Mouse (Mus musculus) regulatory T cell (primary cell): Measurements from ENCODE around the gene Spem1.

Experiments used
- in situ Hi-C: fragments of 300-600 bp; cut with MboI, MseI; formaldehyde crosslinking; loops from one replicate; pipeline ENCODE4 v1.15.1; 2025; ENCODE audit warnings: high pct_unique_total_duplicates

The Spem1 gene

GRCm38 (mm10) chr11:69801379-69801977 lies 20.5 kb downstream of the Spem1 start, which contains the start of gene Fgf11:
Gene Fgf11, minus strand, starts transcription at chr11:69801857.
- in situ Hi-C loops = loop anchor here (5.0 kb wide), 1 partner anchor 34 kb away; the partner anchor contains the start of gene Zbtb4

- in situ Hi-C loops = loop anchor here (5.0 kb wide), 1 partner anchor 33 kb away; the partner anchor contains the start of gene Zbtb4
Observed at GRCm38 (mm10) chr11:69800392-69801197, 21.4 kb downstream of the Spem1 start.

DNA sequence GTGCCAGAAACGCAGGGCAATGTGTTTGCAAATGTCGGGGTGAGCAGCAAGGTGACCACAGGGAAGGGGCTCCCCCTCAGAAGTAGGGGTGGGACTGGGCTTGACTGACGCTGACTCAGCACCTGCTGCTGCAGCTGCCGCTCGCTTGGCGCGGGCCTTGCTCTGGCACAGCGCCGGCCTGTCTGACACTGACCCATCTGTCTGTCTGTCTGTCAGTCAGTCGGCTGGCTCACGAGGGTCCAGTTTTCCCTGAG lies 21.9 kb downstream of the Spem1 start:
- in situ Hi-C loops = loop anchor here (5.0 kb wide), 1 partner anchor 33 kb away; the partner anchor contains the start of gene Zbtb4

DNA sequence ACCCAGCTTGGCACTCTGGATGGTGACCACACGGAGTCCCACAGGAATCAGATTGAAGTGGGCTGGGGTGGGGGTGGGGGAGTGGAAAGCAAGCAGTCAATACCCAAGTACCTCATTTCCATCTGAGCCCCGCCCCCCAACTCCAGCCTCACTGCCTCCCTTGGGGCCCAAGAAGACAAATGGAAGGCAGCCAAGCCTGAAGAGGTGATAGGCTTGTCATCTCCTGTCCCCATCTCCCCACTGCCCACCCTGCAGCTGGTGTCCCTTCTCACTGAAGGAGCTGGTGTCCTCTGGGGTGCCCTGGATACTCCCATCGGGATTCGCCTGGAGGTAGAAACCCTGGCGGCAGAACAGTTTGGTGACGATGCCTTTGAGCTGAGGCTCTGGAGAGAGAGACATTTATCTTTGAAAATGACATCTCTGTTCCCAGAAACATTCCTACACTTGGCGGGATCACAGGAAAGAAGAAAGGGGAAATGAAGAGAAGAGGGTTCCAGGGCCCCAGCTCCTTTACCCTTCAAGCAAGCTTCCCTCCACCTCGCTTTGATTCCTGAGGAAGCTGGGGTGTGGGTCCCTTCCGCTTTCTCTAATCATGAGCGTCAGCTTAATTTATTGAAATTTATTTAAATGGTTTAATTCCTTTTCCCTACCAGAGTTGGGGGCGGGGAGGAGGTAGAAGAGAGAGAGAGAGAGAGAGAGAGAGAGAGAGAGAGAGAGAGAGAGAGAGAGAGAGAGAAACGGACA lies 22.4 kb downstream of the Spem1 start:
- in situ Hi-C loops = loop anchor here (5.0 to 25.0 kb wide), 2 partner anchors 32 to 1612 kb away; partner anchors contain the start of gene Zbtb4

- in situ Hi-C loops = loop anchor here (25.0 kb wide), 1 partner anchor 1611 kb away; no protein-coding TSS in a partner anchor
Observed at GRCm38 (mm10) chr11:69797924-69798323, 24.1 kb downstream of the Spem1 start.

DNA sequence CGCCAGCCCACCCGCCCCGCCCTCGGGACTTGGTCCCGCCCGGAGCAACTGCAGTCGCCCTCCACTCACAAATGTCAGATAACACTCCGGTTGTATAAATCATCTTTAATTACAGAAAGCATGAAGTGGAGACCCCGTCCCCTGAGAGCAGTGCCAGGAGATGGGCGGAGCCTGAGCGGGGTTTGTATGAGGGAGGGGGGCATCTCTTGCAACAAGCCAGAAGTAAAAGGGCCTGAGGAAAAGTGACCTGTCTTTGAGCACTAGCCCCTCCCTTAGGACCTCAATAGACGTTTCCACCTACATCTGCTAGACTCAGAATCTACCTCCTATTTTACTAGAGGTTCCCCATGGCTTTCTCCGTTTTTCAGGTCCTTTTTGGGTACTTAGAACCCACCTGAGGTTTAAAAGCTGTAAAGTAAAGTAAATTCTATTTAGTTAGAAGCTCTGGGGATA lies 26.0 kb downstream of the Spem1 start:
- in situ Hi-C loops = loop anchor here (25.0 kb wide), 1 partner anchor 1609 kb away; no protein-coding TSS in a partner anchor

GRCm38 (mm10) chr11:69795168-69795982 lies 26.6 kb downstream of the Spem1 start, which contains the start of gene Chrnb1:
Gene Chrnb1, minus strand, starts transcription at chr11:69795943.
- in situ Hi-C loops = loop anchor here (25.0 kb wide), 1 partner anchor 1608 kb away; no protein-coding TSS in a partner anchor

GRCm38 (mm10) chr11:69793429-69793828 lies 28.6 kb downstream of the Spem1 start:
- in situ Hi-C loops = loop anchor here (25.0 kb wide), 1 partner anchor 1606 kb away; no protein-coding TSS in a partner anchor

- in situ Hi-C loops = loop anchor here (25.0 kb wide), 1 partner anchor 1604 kb away; no protein-coding TSS in a partner anchor
Observed at GRCm38 (mm10) chr11:69791420-69791819, 30.6 kb downstream of the Spem1 start.

DNA sequence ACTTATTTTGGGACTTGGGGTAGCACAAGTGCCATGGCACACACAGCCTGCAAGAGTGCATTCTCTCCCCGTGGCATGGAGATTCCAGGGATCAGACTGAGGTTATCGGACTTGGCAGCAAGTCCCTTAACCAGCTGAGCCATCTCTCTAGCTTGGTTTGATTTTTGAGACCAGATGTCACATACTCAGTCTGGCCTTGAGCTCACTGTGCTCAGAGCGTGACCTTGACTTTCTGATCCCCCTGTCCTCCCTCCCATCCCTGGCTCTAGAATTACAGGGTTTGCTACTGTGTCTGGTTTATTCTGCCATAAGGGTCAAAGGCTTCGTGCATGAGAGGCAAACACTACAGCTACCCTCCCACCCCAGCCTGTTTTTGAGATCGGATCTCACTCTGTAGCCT lies 32.5 kb downstream of the Spem1 start:
- in situ Hi-C loops = loop anchor here (25.0 kb wide), 1 partner anchor 1602 kb away; no protein-coding TSS in a partner anchor

GRCm38 (mm10) chr11:69787306-69787705 lies 34.7 kb downstream of the Spem1 start:
- in situ Hi-C loops = loop anchor here (25.0 kb wide), 1 partner anchor 1600 kb away; no protein-coding TSS in a partner anchor

GRCm38 (mm10) chr11:69784793-69785272 lies 37.1 kb downstream of the Spem1 start:
- in situ Hi-C loops = loop anchor here (25.0 kb wide), 1 partner anchor 1598 kb away; no protein-coding TSS in a partner anchor

- in situ Hi-C loops = loop anchor here (25.0 kb wide), 1 partner anchor 1595 kb away; no protein-coding TSS in a partner anchor
Observed at GRCm38 (mm10) chr11:69781828-69782227, 40.2 kb downstream of the Spem1 start.

- in situ Hi-C loops = loop anchor here (25.0 kb wide), 1 partner anchor 1592 kb away; no protein-coding TSS in a partner anchor
Observed at GRCm38 (mm10) chr11:69778985-69779384, 43.0 kb downstream of the Spem1 start.

GRCm38 (mm10) chr11:69778258-69778982 lies 43.6 kb downstream of the Spem1 start:
- in situ Hi-C loops = loop anchor here (25.0 kb wide), 1 partner anchor 1591 kb away; no protein-coding TSS in a partner anchor

DNA sequence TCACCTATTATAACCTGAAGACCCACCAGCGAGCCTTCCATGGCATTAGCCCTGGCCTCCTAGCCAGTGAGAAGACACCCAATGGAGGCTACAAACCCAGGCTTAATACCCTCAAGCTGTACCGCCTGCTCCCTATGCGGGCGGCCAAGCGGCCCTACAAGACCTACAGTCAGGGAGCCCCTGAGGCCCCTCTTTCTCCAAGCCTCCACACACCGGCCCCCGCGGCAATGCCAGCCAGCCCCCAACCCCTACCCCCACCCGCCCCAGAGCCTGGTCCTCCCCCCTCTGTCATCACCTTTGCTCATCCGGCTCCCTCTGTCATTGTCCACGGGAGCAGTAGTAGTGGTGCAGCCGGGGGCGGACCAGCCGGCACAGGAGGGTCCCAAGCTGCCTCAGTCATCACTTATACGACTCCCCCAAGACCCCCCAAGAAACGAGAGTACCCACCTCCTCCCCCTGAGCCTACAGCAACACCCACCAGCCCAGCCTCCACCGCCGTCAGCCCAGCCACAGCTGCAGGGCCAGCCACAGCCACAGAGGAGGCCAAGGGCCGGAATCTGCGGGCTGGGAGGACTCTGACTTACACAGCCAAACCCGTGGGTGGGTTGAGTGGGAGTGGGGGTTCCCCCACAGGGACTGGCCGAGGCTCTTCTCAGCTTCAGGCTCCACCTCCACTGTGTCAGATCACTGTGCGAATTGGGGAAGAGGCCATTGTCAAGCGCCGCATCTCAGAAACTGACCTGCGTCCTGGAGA lies 44.3 kb downstream of the Spem1 start:
- in situ Hi-C loops = loop anchor here (25.0 kb wide), 1 partner anchor 1590 kb away; no protein-coding TSS in a partner anchor

GRCm38 (mm10) chr11:69776488-69776887 lies 45.5 kb downstream of the Spem1 start:
- in situ Hi-C loops = loop anchor here (25.0 kb wide), 1 partner anchor 1589 kb away; no protein-coding TSS in a partner anchor

GRCm38 (mm10) chr11:69775716-69776115 lies 46.3 kb downstream of the Spem1 start:
- in situ Hi-C loops = loop anchor here (25.0 kb wide), 1 partner anchor 1588 kb away; no protein-coding TSS in a partner anchor
